Mouse (Mus musculus) frontal cortex, adult 2 months (tissue): ENCODE measurements around the gene Eif2s2. TPM values are rescaled to one million over a fixed set of nuclear protein-coding genes. Genes with fewer than 3 reads are reported as not detected.
"Not testable (repeated sequence)": the region's sequence is repeated elsewhere in the genome, so short reads cannot be mapped to it uniquely, and the experiment has no call there.

ENCODE experiments used
- DNase-seq, 2 experiments: peaks; one replicate each; pipeline ENCODE4 v3.0.0; 2022; ENCODE audit warnings: low spot score in 1 of 2; ENCODE audit errors: extremely low spot score in 1 of 2
- polyA plus RNA-seq: library from polyadenylated mRNA; depleted of rRNA; stranded (reverse); fragments of >200 nt; gene quantifications from 2 replicates; pipeline ENCODE4 v1.2.3, GENCODE M21; 2012; rRNA removed

Gene Eif2s2
- polyA plus RNA-seq = 39.9 and 44.1 TPM in 2 replicates

- DNase-seq = peak; percentile 95 to 96
Measured at GRCm38 (mm10) chr2:154892201-154893044, at the start of gene Eif2s2. TSS of gene Eif2s2 (minus strand) at chr2:154892935.

GRCm38 (mm10) chr2:154941952-154942351 is 49.2 kb upstream of the Eif2s2 start:
- DNase-seq = no peak

GRCm38 (mm10) chr2:154937547-154938390 is 45.0 kb upstream of the Eif2s2 start:
- DNase-seq = no peak

GRCm38 (mm10) chr2:154936536-154937155 is 43.9 kb upstream of the Eif2s2 start:
- no peak for DNase-seq

GRCm38 (mm10) chr2:154936106-154936505 is 43.4 kb upstream of the Eif2s2 start:
- no peak for DNase-seq

GRCm38 (mm10) chr2:154933884-154934283 is 41.1 kb upstream of the Eif2s2 start:
- DNase-seq = peak in 1 of 2 experiments; percentile 33

GRCm38 (mm10) chr2:154928298-154928697 is 35.6 kb upstream of the Eif2s2 start:
- no peak for DNase-seq

GRCm38 (mm10) chr2:154926843-154927242 is 34.1 kb upstream of the Eif2s2 start:
- DNase-seq = no peak

- DNase-seq = peak in 1 of 2 experiments; percentile 4
Measured at GRCm38 (mm10) chr2:154925411-154926031, 32.8 kb upstream of the Eif2s2 start.

GRCm38 (mm10) chr2:154922134-154922533 is 29.4 kb upstream of the Eif2s2 start:
- not testable (repeated sequence) for DNase-seq

- DNase-seq = no peak
Measured at GRCm38 (mm10) chr2:154920896-154921295, 28.2 kb upstream of the Eif2s2 start.

- no peak for DNase-seq
Measured at GRCm38 (mm10) chr2:154917866-154918641, 25.3 kb upstream of the Eif2s2 start.

- DNase-seq = peak in 1 of 2 experiments; percentile 19
Measured at GRCm38 (mm10) chr2:154916547-154916946, 23.8 kb upstream of the Eif2s2 start.

GRCm38 (mm10) chr2:154915922-154916541 is 23.3 kb upstream of the Eif2s2 start:
- DNase-seq = no peak

- DNase-seq = no peak
Measured at GRCm38 (mm10) chr2:154909789-154910188, 17.1 kb upstream of the Eif2s2 start.

GRCm38 (mm10) chr2:154908223-154908622 is 15.5 kb upstream of the Eif2s2 start:
- DNase-seq = not testable (repeated sequence)

GRCm38 (mm10) chr2:154905796-154906195 is 13.1 kb upstream of the Eif2s2 start:
- no peak for DNase-seq

- no peak for DNase-seq
Measured at GRCm38 (mm10) chr2:154902111-154902510, 9.4 kb upstream of the Eif2s2 start.

GRCm38 (mm10) chr2:154899412-154899811 is 6.7 kb upstream of the Eif2s2 start:
- not testable (repeated sequence) for DNase-seq
